Mouse (Mus musculus) layer of hippocampus, adult 18-20 months (tissue): Measurements from ENCODE around the gene Gm11027. TPM values are rescaled to one million over a fixed set of nuclear protein-coding genes. Genes with fewer than 3 reads are reported as not detected.
"Not testable (repeated sequence)": the region's sequence is repeated elsewhere in the genome, so short reads cannot be mapped to it uniquely, and the experiment has no call there.

Source experiments
- DNase-seq, 2 experiments: peaks; one replicate each; pipeline ENCODE4 v3.0.0; 2022; ENCODE audit warnings: low spot score in 2 of 2
- long read RNA-seq: library from polyadenylated mRNA; stranded (forward); transcript quantifications from one replicate; pipeline ENCODE4 v2.0.0, GENCODE M21; 2021
- total RNA-seq, 2 experiments: library from RNA; stranded (reverse); gene quantifications; 2 replicates each; pipeline ENCODE4 v1.2.3; 2021

Gm11027 gene
- total RNA-seq: not detected
- long read RNA-seq: 0 reads

DNA sequence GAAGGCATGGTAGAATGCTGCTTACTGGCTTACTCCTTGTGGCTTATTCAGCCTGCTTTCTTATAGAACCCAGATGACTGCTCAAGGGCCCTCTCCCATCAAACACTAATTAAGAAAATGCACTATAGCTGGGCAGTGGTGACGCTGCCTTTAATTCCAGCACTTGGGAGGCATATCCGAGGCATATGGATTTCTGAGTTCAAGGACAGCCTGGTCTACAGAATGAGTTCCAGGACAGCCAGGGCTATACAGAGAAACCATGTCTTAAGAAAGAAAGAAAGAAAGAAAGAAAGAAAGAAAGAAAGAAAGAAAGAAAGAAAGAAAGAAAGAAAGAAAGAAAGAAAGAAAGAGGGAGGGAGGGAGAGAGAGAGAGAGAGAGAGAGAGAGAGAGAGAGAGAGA, at the start of gene Gm11027:
Gm11027 (plus strand) TSS at position 301 of the 400 bp plus-strand sequence.
- not testable (repeated sequence) for DNase-seq

DNA sequence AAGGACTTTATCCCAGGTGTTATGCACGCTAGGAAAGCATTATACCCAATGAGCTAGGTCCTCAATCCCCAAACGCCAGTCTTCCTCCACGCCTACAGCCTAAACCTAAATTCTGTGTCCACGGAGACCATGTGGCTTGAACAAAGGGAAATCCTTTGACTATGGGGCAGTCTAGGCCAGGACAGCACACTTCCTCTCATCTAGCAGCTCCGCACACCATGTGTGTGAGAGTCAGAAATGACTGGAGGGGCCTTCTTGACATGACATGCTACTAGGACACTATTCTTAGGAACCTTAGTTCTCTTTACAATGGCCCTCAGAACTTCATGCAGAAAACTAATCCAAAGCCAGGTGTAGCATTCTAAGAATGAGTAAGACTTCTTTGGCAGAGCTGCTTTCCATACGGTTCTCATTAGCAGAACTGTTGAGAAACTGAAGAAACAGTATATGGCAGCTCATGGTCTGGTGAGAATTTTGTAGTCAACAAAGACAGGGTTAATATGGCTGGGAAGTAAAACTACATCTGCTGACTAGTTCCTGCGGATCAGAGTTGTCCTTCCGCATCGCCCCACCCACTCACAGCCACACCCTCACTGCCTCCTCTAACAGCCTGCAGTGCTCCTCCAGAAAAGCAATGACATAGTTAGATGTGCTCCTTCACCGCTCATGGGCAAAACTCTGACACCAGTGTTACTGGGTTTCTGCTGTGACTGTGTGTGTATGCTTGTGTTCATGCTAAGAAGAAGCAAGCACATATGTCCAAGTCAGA, 48.7 kb upstream of the Gm11027 start:
- DNase-seq: no peak

- DNase-seq: no peak
Observed at GRCm38 (mm10) chr12:116229451-116229850, 45.7 kb upstream of the Gm11027 start.

DNA sequence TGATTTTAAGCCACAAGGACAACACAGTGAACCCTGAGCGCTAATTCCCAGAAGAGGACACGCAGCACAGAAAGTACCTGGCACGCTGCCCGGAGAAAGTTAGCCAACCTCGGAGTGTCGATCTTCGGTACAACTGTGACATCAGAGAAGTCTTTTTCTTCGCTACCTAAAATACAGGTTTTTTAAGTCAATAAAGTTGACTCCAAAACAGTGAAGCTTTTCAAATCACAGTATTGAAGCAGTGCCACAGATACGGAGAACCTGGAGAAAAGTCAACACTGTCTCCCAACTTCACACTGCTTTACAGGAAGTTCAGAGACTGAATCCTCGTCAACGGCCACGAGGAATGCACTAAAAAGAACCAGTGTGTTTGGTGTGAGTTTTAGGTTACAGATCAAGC, 43.6 kb upstream of the Gm11027 start:
- DNase-seq: no peak

DNA sequence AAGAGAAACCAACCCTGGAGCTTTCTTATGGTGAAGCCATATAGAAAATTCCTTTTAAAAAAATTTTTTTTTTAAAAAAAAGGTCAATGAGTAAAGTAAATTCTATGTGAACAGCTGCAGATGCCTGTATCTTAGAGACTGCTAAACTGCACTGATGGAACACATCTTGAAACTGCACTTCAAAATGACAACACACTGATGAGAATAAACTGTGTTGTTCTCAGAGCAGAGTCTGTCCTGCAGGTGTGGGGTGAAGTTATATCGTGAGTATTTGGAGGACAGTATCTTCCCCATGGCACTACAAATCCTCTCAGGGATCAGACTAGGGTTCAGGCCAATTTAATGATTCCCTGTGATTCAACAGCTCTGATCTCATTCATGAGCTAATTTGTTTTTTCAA, 43.1 kb upstream of the Gm11027 start:
- DNase-seq: no peak

GRCm38 (mm10) chr12:116235356-116235755, 39.8 kb upstream of the Gm11027 start:
- no peak for DNase-seq

GRCm38 (mm10) chr12:116236658-116237057, 38.5 kb upstream of the Gm11027 start:
- DNase-seq: no peak

GRCm38 (mm10) chr12:116238370-116238769, 36.8 kb upstream of the Gm11027 start:
- no peak for DNase-seq

DNA sequence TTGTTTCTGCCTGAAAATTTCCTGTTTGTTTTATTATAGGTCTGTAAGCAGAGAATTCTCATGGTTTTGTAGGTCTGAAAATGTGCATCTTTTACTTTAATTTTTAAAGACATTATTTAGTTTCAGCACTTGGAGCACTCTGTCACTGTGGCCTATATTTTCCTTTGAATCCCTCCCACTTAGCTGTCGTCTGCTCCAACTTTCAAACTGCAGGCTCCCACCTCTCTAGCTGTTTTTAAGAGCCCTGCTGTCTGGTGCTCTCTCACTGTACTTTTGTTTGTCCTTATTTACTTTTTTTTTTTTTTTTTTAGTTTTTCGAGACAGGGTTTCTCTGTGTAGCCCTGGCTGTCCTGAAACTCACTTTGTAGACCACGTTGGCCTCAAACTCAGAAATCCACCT, 36.4 kb upstream of the Gm11027 start:
- DNase-seq: no peak

GRCm38 (mm10) chr12:116244601-116245000, 30.6 kb upstream of the Gm11027 start:
- no peak for DNase-seq

- no peak for DNase-seq
Observed at GRCm38 (mm10) chr12:116254652-116255051, 20.5 kb upstream of the Gm11027 start.

- DNase-seq: no peak
Observed at GRCm38 (mm10) chr12:116255636-116256035, 19.6 kb upstream of the Gm11027 start.

DNA sequence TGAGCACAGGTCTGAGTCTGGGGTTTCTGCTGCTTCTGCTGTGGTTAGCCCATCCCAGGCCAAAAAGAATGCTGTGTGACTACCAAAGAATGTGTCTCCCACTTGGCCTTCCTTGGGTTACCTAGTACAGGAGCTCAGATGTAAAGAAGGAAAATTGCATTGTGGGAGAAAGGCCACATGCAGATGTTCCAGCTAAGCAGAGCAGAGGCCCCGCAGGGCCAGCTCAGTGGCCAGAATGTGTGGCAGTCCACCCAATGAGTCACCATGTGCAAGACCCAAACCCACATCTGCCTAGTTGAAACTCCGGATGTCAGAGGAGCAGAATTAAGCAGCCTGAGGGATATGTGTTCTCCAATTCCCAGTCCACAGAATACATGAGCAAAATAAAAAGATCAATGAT, 16.9 kb upstream of the Gm11027 start:
- DNase-seq: no peak

DNA sequence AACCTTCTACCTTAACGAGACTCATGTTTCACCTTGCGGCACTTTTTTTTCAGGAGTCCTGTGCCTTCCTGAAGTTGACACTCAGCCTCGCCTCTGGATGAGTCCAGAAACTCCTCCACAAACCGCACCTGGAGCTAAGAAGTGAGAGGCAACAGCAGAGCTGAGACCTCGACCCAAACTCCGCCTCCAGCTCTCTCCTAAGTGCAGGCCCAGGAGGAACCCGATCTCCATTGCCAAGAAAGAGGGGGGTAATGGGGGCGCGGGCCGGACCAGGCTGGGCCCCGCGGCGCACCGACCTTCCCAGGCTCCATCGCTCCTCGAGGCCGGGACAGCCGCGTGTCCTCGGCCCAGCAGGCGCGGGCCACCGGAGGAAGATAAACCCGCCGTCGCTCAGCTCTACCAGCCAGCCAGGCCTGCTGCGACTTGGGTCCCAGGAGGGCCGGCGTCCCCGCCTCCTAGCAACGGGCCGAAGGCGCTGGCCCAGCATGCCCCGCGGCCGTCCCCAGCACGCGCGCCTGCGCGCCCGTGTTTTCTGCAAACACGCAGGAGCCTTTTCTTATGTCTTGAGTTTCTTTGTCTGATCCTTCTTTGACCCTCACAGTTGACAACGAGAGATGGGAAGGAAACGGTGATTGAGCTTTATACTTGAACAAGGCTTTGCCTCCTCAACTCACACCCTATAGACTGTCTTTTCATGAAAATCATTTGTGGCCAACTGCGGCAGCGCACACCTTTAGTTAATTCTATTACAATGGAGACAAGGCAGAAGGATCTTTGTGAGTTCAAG, 12.4 kb upstream of the Gm11027 start, which contains the start of gene Wdr60:
Wdr60 (minus strand) TSS at position 468 of the 787 bp plus-strand sequence.
- peak; percentile 89 to 92 for DNase-seq

DNA sequence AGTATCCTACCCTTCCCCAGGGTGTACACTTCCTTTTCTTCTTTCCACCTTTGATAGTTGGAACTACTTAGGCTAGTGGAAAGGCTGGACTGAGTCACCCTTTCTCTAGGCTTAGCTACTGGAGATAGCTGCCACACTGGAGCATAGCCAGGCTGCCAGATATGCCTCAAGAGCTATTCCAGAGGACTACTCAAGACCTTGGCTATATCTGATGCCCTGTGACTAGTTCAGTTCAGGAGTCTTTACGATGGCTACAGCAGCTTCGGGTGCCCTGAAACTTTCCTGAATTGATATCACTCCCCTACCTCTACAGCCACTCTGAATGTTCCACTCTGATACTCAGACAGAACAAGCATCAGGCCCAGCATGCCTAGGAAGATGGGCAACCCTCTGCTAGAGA, 10.4 kb upstream of the Gm11027 start:
- DNase-seq: no peak

- no peak for DNase-seq
Observed at GRCm38 (mm10) chr12:116265275-116265674, 9.9 kb upstream of the Gm11027 start.

GRCm38 (mm10) chr12:116269450-116269849, 5.7 kb upstream of the Gm11027 start:
- DNase-seq: no peak

- DNase-seq: no peak
Observed at GRCm38 (mm10) chr12:116270538-116270937, 4.6 kb upstream of the Gm11027 start.

DNA sequence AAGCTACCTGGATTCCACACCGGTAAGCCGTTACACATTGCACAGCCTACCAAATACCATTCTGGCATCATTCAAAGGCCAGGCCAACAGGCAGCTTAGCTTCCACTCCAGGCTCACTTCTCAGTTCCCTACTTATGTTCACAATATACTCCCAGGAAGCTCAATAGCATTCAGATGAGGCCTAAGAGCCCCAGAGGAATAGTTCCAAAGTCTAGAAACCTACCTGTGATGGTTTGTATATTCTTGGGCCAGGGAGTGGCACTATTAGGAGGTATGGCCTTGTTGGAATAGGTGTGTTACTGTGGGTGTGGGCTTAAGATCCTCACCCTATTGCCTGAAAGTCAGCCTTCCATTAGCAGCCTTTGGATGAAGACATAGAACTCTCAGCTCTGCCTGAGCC, 4.1 kb upstream of the Gm11027 start:
- DNase-seq: no peak

DNA sequence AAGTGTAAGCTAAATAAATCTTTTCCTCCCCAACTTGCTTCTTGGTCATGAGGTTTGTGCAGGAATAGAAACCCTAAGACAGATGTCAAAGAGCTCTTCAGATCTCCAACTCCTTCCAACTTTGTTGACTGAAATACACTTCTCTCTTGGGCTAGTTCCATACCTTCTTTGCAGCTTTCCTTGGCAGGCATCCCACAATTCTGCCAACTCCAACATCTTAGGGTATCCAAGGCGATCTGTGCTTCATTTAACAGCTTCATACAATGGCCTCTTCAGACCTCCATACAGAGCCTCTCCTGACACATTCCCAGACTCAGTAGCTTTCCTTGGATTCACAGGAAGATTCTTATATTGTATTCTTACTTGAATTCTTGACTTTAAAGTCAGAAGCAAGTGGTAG, 1.5 kb upstream of the Gm11027 start:
- no peak for DNase-seq

GRCm38 (mm10) chr12:116275631-116276030, 445 bp downstream of the Gm11027 start:
- DNase-seq: no peak

DNA sequence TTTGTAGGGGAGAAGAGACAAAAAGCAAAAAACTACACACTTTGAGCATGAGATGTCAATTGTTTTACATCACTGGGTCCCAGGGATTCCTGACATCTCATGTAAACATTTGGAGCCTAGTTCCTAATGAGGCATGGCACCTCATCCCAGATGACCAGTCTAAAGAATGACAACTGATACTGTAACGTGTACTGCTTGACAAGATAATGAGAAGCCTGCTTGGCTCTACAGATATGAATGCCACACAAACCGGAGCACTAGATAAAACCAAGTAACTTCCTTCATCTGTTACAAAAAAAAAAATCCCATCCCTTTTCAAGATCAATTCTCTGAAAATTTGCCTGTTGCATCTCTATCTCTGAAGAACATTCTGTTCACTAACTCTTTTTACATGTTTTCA, 1.8 kb downstream of the Gm11027 start:
- DNase-seq: no peak
